Mouse (Mus musculus) frontal cortex, adult 2 months (tissue): ENCODE data around the gene Fam71d. TPM values are rescaled to one million over a fixed set of nuclear protein-coding genes. Genes with fewer than 3 reads are reported as not detected.

Experiments used
- DNase-seq, 2 experiments: peaks; one replicate each; pipeline ENCODE4 v3.0.0; 2022; ENCODE audit warnings: low spot score in 1 of 2; ENCODE audit errors: extremely low spot score in 1 of 2
- polyA plus RNA-seq: library from polyadenylated mRNA; depleted of rRNA; stranded (reverse); fragments of >200 nt; gene quantifications from 2 replicates; pipeline ENCODE4 v1.2.3, GENCODE M21; 2012; rRNA removed

Gene Fam71d
- 0.23 and 0.60 TPM in 2 replicates for polyA plus RNA-seq

DNA sequence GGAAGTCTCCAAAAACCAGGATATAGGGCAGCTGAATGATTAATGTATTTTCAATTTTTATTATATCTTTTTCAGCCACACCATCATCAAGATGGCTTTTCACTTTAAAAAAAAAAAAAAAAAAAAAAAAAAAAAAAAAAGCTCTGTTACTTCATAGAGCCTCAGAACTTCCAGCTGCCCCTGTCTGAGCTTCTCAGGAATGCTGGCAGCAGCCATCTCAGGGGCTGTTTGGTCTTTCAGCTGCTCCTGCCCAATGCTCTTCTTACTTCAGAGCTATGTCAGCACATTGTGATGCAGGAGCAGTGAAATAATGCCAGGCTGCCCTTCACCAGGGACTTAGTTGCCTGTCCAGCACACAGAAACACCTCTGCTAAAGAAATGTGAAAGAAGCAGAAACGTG is at the start of gene Fam71d:
Fam71d (plus strand) TSS at position 211 of the 400 bp plus-strand sequence.
- no peak for DNase-seq

DNA sequence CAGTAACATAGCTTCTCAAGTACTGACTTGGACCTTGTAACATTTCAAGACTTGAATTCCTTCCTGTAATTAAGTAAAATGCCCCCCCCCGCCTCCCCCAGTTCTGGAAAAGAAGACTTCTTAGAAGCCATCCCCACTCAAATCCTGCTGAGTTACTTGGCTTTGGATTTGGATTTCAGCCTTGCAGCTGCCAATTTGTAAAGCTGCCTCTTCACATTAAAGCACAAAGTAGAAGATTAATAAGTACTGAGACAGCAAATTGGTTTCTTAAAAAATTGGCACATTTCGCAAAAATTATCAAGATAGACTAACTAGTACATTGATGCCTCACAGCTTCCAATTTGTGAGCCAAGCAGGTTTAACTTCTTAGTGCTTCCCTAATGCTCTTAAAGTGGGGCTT is 47.6 kb upstream of the Fam71d start:
- no peak for DNase-seq

DNA sequence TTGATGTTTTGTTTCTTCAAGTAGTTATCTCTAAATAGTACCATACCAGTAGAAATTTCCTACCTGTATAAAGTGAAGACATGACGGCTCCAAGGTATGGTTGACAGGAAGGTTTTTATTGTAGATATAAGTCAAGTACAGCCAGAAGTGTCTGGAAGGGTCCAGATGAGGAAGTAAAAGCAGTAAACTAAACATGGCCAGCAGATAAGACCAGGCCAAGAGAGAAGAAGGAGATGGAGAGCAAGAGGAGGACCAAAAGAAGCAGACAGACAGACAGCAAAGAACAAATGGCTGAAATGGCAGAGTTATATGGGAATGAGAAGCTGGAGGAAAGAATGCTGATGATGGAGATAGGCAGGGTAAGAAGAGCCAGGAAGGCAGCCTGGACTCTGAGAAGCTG is 46.1 kb upstream of the Fam71d start:
- no peak for DNase-seq

DNA sequence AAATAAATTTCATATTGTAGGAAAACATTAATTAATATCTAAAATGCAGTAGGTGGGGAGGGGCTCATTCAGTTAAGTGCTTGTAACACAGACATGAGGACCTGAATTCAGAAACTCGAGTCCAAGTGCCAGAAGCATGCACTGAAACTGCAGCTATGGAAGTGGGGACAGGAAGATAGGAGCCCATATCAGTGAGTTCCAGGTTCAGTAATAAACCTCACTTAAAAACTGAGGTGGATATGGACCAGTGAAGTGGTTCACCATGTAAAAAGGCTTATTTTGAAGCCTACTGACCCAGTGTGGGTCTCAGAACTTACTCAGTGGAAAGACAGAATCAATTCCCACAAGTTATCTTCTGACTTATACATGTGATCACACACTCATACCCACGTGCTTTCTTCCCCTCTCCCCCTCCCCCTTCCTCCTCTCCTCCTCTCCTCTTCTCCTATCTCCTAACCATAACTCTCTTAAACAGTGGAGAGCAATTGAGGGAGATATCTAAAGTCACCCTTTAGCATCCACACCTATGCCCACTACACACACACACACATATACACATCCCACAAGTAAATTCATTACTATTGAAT is 31.5 kb upstream of the Fam71d start:
- DNase-seq = no peak

DNA sequence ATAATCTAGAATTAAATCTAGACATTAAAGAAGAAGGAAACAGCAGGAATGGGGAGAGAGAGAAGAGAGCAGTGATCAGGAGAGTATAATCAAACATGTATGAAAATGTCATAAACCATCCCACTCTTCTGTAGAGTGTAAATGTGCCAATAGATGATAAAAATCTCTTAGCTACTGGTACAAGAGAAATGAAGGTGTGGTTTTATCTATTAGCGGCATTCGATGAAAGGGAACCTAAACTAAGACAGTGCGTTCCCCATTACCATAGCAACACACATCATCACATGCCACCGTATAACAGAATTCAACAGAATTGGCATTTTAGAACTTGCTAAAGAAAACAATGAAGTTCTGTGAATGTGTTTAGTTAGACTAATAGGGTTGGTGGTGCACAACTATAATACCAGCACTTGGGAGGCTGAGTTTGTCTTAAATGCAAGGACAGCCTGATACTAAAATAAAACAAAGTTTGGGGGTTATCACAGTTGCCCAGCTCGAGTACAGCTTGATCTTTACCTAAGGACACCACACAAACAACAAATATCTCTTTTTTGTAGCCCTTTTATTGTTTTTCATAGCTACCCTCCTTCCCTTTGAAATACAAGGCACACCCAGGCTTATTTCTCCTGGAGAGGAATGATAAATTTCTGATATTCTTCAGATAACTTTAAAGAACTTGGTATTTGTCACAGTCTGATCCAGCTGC is 13.1 kb upstream of the Fam71d start:
- DNase-seq = no peak

DNA sequence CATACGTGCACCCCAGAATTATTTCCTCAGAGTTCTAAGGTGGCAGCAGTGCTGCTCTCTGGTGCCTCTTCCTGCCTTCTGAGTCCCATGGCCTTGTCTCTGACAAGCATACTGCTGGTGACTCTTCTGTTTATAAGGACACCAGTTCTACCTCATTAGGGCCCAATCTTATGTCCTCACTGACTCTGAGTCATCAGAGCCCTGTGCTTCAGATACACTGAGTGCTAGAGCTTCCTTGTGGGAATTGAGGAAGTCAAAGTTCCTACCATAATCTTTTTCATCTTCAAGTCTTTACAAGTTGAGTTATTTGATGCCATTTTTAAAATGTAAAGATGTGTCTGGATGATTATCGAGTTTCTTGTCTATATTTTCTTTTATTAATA is 12.5 kb upstream of the Fam71d start:
- DNase-seq = no peak

DNA sequence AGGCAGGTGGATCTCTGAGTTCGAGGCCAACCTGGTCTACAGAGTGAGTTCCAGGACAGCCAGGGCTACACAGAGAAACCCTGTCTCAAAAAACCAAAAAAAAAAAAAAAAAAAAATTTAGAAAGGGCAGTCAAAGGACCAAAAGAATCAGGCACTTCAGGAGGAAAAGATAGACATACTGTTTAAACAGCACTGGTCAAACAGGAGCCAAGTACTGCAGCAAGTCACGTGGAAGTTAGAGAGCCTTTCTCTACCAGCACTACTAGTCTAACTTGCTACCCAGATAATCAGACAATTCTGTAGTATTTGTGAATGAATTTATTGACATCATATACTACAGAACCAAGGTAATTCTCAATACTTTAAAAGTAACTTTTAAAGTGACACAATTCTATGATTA is 10.3 kb upstream of the Fam71d start:
- no peak for DNase-seq

DNA sequence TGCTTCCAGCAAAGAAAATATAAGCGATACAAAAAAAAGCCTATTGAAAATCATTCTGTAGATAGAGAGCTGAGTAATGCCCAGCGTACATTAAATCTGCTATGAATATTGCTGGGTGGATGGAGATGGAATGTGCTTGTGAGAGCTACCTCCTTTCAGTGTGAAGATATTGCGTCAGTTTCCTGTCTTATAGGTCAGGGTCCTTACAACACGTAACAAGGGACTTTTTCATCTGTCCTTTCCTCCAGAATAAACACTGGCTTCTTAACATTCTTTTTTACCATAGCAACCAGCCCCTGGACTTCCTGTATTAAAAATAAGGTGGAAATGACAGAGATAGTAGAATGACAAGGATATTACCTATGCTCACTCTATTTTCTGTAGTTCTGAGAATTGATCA is 9.1 kb upstream of the Fam71d start:
- no peak for DNase-seq

DNA sequence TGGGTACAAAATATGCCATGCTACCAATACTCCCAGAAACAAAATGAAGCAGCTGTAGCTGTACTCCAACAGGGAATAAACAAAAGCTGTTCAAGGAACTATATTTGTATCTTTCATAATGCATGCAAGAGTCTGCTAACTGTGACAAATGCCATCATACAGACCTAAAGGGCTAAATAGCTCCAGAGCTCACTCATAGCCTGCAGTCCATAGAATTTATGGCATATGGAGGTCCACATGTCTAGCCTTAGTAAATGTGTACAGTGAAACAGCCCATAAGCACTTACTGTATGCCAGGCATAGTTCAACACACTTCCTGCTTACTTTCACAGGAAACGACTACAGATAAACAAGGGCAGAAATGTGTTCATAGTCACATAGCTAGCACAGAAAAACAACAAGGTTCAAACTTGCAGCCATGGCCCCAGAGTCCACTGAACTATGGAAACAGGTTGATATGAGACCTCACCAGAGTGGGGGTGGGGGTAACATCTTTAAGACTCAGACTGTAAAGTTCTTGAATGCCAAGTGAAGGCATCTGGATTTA is 5.6 kb upstream of the Fam71d start:
- no peak for DNase-seq

DNA sequence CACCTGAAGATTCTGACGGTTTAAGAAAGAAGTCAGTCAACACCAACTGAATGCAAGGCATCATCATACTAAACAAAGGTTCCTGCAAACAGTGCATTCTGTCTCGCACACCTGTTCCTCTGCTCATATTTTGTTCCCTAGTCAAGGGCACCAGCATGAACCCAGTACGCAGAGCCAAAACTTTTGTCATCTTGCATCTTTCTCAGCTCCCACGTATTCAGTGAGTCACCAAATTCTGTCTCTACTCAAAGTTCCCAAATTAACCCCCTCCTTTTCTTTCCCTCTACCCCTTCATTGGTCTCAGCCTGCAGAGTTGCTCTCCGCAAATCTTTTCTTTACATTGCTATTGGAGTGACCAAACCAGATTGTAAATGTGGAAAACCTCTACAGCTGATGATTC is 2.5 kb upstream of the Fam71d start:
- DNase-seq = peak in 1 of 2 experiments; percentile 58

DNA sequence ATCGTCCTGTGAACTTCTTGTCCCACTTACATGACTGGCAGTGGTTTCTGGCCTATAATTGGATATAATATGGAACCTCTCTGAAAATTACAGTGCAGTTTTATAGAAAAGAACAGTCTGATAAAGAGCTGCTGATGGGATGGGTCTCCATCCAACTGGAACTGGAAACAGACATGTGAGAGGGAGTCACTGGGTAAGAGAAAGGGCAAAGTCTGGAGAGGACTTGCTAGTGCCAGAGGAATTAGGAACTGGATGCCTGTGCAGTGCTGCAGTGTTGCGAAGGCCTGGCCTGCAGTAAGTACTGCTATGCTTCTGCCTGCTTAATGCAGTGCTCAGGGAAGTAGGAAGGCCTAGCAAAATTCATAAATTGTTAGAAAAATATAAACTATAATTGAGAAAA is 1.9 kb downstream of the Fam71d start:
- DNase-seq = no peak

DNA sequence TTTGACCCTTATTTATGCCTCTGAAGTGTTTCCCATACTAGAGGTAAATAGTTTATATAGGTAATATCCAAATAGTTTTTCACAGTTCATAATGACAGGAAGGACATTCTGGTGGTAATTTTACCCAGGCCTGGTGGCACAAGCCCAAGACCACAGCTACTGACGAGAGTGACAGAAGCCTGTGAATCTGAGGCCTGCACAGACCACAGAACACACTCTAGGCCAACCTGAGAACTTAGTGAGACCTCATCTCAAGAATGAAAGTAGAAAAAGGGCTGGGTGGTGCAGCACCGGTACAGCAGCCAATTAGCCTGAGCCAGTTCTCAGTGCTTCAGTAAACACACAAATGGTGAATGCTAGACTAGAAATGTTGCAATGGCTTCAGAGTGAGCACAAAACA is 26.4 kb downstream of the Fam71d start:
- DNase-seq = no peak

DNA sequence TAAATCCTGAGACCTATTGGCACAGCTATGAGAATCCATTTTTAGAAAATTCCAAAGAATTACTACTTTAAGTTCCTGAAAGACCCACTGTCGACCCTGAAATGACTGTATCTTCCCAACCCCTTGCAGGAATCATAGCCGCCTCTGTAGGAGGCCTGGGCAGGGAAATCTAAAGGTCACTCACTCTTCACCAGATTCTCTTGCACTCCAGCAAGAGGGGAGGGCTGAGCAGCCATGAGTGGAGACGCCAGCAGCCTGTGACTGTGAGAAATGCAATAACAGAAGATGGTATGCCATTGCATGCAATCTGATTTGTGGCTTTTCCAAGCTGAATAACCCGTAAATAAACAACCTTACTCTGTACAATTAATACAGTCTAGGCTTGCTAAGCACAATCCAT is 36.4 kb downstream of the Fam71d start:
- DNase-seq = no peak

DNA sequence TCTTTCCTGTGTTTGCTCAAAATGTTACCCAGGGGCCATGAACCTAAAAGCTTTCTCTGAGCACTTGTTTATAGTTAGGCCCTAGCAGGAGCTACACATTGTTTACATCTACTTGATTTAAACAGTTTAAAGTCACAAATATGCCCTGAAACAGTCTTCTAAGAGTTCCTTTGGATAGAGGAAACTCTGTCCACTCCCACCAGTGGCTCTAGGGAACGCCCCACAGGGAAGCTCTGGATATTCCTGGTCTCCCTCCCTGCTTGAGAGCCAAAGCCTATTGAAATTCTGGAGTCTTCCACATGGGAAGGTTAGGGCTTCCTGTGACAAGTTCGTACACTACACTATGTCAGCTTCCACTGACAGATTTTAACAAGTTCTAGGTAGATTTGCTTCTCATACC is 48.3 kb downstream of the Fam71d start:
- no peak for DNase-seq

DNA sequence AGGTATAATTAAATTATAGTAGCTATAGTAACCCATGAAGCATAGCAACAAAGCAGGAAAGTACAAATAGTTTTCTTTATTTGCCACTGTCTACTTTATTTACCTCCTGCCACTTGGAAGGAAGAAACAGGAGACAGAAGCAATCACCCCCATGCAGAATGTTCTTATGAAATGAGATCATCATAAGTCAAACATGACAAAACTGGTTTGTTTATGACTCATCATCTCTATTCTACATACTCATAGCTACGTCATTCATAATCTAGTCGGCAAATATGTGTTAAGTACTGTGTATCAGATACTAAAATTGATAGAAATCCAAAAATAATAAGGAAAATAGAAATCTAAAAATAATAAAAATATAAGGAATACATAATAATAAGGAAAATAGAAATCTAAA is 49.0 kb downstream of the Fam71d start:
- DNase-seq = no peak

DNA sequence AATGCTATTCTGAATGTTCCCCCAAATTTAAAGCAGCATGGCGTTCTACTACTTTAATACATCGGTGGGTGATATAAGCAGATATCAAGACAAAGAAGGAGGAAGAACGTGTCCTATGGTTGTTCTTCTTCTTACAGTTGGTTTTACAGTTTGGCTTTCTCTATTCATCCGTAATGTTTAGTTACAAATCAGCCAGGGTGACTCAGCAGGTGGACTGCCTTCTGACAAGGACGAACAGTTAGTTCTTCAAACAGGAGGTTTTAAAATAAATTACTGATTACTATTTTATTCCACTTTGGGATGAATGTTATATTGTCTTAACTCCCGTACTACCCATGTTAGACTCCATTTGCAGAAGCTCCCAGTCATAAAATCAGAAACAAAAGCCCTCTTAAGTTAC is 54.9 kb downstream of the Fam71d start:
- DNase-seq = no peak

DNA sequence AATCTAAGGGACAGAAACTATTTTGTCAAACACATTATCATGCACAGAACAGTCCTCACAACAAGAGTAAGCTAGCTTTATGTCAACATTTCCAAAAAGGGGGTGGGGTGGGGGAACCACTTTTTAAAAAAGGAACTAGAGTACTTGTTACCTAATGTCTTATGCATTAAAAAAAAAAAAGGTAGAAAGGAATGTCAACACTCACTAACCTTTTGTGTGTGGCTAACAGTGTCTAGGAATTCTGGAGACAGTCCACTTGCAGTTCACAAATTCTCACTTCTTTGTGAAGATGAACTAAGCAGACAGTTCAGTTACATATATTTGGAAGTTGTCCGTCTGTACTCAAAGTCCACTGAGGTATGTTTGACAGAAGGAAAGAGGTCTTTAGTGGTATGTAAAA is 56.1 kb downstream of the Fam71d start:
- DNase-seq = no peak

DNA sequence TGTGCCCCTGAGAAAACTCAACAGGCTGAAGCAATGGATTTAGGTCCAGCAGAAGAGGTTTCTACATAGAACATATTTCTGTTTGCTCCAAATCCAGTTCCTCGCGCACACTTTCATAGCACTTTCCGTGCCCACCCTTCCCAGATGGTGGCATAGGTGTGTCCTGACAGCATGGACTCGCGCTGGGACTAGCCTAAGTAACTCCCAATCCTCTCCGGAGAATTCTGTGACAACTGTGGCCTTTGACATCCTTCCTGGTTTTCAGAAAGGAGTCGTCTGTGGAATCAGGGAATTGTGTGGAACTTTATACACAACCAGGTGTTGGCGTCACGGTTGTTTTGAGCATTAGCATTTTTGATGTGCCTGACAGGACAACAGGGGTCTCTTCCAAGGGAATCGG is 56.8 kb downstream of the Fam71d start:
- DNase-seq = peak in 1 of 2 experiments; percentile 32

DNA sequence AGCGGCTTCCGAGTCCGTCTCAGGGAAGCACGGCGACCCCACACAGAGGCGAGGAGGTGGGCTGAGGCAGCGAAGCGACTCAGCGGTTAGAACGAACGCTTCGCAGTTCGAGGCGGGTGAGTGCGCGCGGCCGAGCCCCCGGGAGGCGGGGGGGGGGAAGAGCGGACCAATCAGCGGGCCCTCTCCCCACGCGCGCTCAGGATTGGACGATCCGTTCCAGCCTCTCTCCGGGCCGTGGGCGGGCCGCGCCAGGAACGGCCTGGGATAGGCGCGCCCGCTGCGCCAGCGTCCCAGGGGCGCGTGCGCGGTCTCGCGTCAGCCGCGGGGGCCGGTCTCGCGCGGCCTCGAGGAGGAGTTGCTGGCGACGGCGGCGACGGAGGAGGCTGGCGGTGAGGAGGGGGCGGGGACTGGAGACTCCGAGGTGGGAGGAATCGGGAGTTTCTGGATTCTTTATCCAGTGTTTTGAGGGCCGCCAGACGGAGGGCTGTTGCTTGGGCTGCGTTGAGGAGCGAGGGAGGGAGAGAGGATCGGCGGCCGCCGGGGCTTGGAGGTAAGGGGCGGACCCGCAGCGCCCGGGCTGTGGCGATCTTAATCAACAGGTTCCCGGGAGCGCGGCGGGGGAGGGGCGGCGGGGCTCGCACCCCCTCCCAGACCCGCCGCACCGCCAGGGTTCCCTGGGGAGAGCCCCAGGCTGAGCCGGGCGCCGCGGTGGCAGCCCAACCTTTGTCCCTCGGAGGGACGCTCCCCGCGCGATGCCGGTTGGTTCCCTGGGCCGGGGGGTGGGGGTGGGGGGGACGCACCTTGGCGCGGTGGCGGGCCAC is 57.4 kb downstream of the Fam71d start, which contains the start of gene Mpp5:
Mpp5 (plus strand) TSS at position 351 of the 821 bp plus-strand sequence.
- peak; percentile 91 to 97 for DNase-seq

DNA sequence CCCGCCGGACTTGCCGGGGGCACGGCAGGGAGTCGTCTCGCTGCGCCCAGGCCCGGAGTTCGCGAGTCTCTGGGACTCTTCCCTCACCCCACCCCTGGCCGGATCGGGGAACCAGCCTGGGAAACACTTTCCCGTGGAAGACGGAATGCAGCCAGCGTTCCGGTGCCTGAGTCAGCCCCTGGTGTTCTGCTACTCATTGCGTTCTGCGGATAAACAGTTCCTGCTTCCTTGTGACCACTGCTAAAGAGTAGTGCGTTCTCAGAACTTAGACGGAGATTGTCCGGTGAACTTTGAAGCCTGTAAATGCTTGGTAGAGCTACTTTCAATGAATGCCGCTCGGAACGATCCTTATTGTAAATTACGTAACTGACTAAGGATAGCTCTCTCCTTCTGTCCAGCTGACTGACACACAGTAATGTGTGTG is 58.1 kb downstream of the Fam71d start:
- DNase-seq = peak in 1 of 2 experiments; percentile 53

DNA sequence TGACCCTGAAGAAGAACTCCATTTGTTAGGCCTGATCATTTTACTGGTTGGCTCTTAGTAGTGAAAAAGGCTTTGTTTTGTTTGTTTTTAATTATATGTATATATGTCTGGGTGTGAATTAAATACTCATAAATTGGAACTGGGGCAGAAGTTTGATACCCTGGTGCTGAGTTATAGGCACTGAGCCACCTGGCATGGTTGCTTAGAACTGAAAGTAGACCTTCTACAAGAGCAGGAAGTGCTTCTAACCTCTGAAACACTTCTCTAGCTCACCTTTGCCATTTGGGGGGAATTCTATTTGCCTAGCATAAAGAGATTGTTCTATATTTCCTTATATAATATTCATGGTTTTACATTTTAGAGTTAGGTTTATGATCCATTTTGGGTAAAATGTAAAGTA is 70.6 kb downstream of the Fam71d start:
- no peak for DNase-seq
